Comparison of ENCODE assay signal across 9 mouse cellular contexts in the genomic region with DNA sequence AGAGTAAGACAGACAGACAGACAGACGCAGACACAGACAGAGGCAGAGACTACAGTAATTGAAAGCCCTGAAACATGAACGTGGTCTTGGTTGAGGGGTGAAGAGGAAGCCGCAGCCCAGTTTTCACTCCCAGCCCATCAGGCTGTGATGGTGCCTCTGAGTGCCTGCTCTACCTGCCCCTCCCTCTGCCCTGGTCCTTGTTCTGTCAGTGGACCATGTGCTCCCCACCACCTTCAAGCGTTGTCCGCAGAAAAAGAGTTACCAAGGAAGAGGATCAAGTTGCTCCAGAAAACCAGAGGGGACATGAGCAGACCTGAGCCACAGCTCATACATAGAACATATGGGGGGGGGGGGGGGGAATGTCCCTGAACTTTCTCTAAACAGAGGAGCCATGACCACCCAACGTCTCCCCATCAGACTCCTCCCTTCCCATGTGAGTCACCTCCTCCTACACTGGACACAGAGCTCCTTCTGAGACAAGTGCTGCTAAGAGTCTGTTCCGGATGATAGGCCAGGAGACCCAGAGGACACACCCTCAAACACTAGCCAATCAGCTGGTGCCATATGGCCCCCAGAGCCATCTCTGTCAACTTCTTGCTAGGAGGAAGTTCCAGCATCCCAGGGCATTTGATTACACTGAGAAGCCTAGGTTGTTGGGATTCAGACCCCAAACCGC. TPM values are rescaled to one million over a fixed set of nuclear protein-coding genes. Genes with fewer than 3 reads are reported as not detected.
DNase-seq lines count a peak whose midpoint lies in the region; ATAC-seq and TF ChIP-seq lines count a peak whose summit lies in the region.
"Had no signal": no experiment of that assay in that cellular context is flagged by ENCODE, and none has a peak within 500 bp of the region (broad histone marks: within the 10 kb centered on the region; RNA-seq: fewer than 3 reads in every experiment).

No protein-coding gene starts in this region.

- no peak overlapping the region for H3K9ac ChIP-seq in lung, postnatal 0 days (replicated peaks; ENCODE audit: low read depth)
- no peak overlapping the region for H3K9ac ChIP-seq in limb, embryonic 13.5 days
- H3K9ac ChIP-seq in stomach, embryonic 15.5 days: no peak overlapping the region

- no peaks in the 10 kb centered on the region for H3K4me1 ChIP-seq in lung, postnatal 0 days (ENCODE audit: insufficient read depth, low read depth, low read length)
- H3K4me1 ChIP-seq in limb, embryonic 13.5 days: peaks cover 5% of the 10 kb centered on the region; the same call in 1 of the 2 replicates
- H3K4me1 ChIP-seq in stomach, embryonic 15.5 days: no peaks in the 10 kb centered on the region

- peak; percentile 44 for DNase-seq in embryo, embryonic 10 days (ENCODE audit: low spot score)
- no peak for DNase-seq in embryo, embryonic 9.5 days (ENCODE audit: extremely low spot score)
- DNase-seq in lung, postnatal 0 days (ENCODE audit: low spot score): peak; percentile 12
- no peak for DNase-seq in lung, postnatal 36 days
- DNase-seq in cerebellum, postnatal 10 days: no peak
- no peak for DNase-seq in right cerebral cortex, adult 2 months (ENCODE audit: low spot score in 2 of 2)

- H3K36me3 ChIP-seq in lung, postnatal 0 days (ENCODE audit: insufficient read depth, low read length): no peaks in the 10 kb centered on the region
- no peaks in the 10 kb centered on the region for H3K36me3 ChIP-seq in limb, embryonic 13.5 days
- no peaks in the 10 kb centered on the region for H3K36me3 ChIP-seq in stomach, embryonic 15.5 days

- no peak for TF ChIP-seq CTCF in lung, postnatal 0 days (IDR thresholded peaks at IDR 0.05)

- no peaks in the 10 kb centered on the region for H3K27me3 ChIP-seq in lung, postnatal 0 days (replicated peaks; ENCODE audit: insufficient read depth, low read length)
- H3K27me3 ChIP-seq in limb, embryonic 13.5 days: no peaks in the 10 kb centered on the region
- H3K27me3 ChIP-seq in stomach, embryonic 15.5 days (replicated peaks): no peaks in the 10 kb centered on the region

- no peak overlapping the region for H3K4me2 ChIP-seq in lung, postnatal 0 days (replicated peaks; ENCODE audit: low read depth, low read length)
- no peak overlapping the region for H3K4me2 ChIP-seq in limb, embryonic 13.5 days (replicated peaks)
- no peak overlapping the region for H3K4me2 ChIP-seq in stomach, embryonic 15.5 days

- ATAC-seq in lung, postnatal 0 days: peak; percentile 62
- peak; percentile 45; the same call in 1 of the 2 replicates for ATAC-seq in limb, embryonic 13.5 days (ENCODE audit: low FRiP score, low read depth)
- peak; percentile 90; the same call in 1 of the 2 replicates for ATAC-seq in stomach, embryonic 15.5 days (ENCODE audit: insufficient read depth, low FRiP score, low read depth)

- H3K9me3 ChIP-seq in lung, postnatal 0 days (ENCODE audit: low read length): no peaks in the 10 kb centered on the region
- no peaks in the 10 kb centered on the region for H3K9me3 ChIP-seq in limb, embryonic 13.5 days
- H3K9me3 ChIP-seq in stomach, embryonic 15.5 days: no peaks in the 10 kb centered on the region

- 53% methylated on average over 8 of the region's 8 CpGs for WGBS in lung, postnatal 0 days
- 75% methylated on average over 8 of the region's 8 CpGs for WGBS in limb, embryonic 13.5 days
- 62% methylated on average over 8 of the region's 8 CpGs for WGBS in stomach, embryonic 15.5 days

- TF ChIP-seq EP300 in lung, postnatal 0 days (IDR thresholded peaks at IDR 0.05): no peak

- no peak overlapping the region for H3K4me3 ChIP-seq in lung, postnatal 0 days (ENCODE audit: low read depth, low read length)
- no peak overlapping the region for H3K4me3 ChIP-seq in limb, embryonic 13.5 days
- H3K4me3 ChIP-seq in stomach, embryonic 15.5 days (replicated peaks): no peak overlapping the region
- H3K4me3 ChIP-seq: left cerebral cortex, adult 2 months had no signal

- H3K27ac ChIP-seq in lung, postnatal 0 days (ENCODE audit: low read length): no peak overlapping the region
- no peak overlapping the region for H3K27ac ChIP-seq in limb, embryonic 13.5 days
- H3K27ac ChIP-seq in stomach, embryonic 15.5 days: no peak overlapping the region
- H3K27ac ChIP-seq: left cerebral cortex, adult 2 months had no signal

RNA-seq across cellular contexts. Expression of a gene that starts 9.3 kb away (rescaled TPM):
- polyA plus RNA-seq in lung, postnatal 0 days (2015; fragmentation: Nextera tagmentation; extraction: Ambion mirVana): 13.3 and 13.8 TPM in 2 replicates
- 19.5 and 23.9 TPM in 2 replicates for polyA plus RNA-seq in limb, embryonic 13.5 days (2015; fragmentation: Nextera tagmentation; extraction: Ambion mirVana)
- 13.5 and 34.6 TPM in 2 replicates for polyA plus RNA-seq in stomach, embryonic 15.5 days (2015; fragmentation: Nextera tagmentation; extraction: Ambion mirVana)

RNA-seq across cellular contexts. Expression of a gene that starts 17.0 kb away (rescaled TPM):
- not detected in 2 replicates for polyA plus RNA-seq in lung, postnatal 0 days (2015; fragmentation: Nextera tagmentation; extraction: Ambion mirVana)
- polyA plus RNA-seq in limb, embryonic 13.5 days (2015; fragmentation: Nextera tagmentation; extraction: Ambion mirVana): not detected in 2 replicates
- polyA plus RNA-seq in stomach, embryonic 15.5 days (2015; fragmentation: Nextera tagmentation; extraction: Ambion mirVana): not detected in 2 replicates

RNA-seq across cellular contexts. Expression of a gene that starts 17.2 kb away (rescaled TPM):
- not detected in 2 replicates for polyA plus RNA-seq in lung, postnatal 0 days (2015; fragmentation: Nextera tagmentation; extraction: Ambion mirVana)
- polyA plus RNA-seq in limb, embryonic 13.5 days (2015; fragmentation: Nextera tagmentation; extraction: Ambion mirVana): not detected in 2 replicates
- not detected in 2 replicates for polyA plus RNA-seq in stomach, embryonic 15.5 days (2015; fragmentation: Nextera tagmentation; extraction: Ambion mirVana)

RNA-seq across cellular contexts. Expression of a gene that starts 31.5 kb away (rescaled TPM):
- 2,947 and 3,302 TPM in 2 replicates for polyA plus RNA-seq in lung, postnatal 0 days (2015; fragmentation: Nextera tagmentation; extraction: Ambion mirVana)
- 2,528 and 2,568 TPM in 2 replicates for polyA plus RNA-seq in limb, embryonic 13.5 days (2015; fragmentation: Nextera tagmentation; extraction: Ambion mirVana)
- polyA plus RNA-seq in stomach, embryonic 15.5 days (2015; fragmentation: Nextera tagmentation; extraction: Ambion mirVana): 2,480 and 2,486 TPM in 2 replicates

RNA-seq across cellular contexts. Expression of a gene that starts 44.5 kb away (rescaled TPM):
- polyA plus RNA-seq in lung, postnatal 0 days (2015; fragmentation: Nextera tagmentation; extraction: Ambion mirVana): 3.2 and 4.3 TPM in 2 replicates
- 0.45 and 0.86 TPM in 2 replicates for polyA plus RNA-seq in limb, embryonic 13.5 days (2015; fragmentation: Nextera tagmentation; extraction: Ambion mirVana)
- polyA plus RNA-seq in stomach, embryonic 15.5 days (2015; fragmentation: Nextera tagmentation; extraction: Ambion mirVana): 1.1 and 1.5 TPM in 2 replicates

Comparison
In these comparisons a context has a peak if more than half of its experiments do, and no peak if none do; other contexts are left out.
1. DNase-seq: peak in embryo, embryonic 10 days (single experiment) and lung, postnatal 0 days (single experiment); none in embryo, embryonic 9.5 days (single experiment), lung, postnatal 36 days (single experiment), cerebellum, postnatal 10 days (0 of 2) and right cerebral cortex, adult 2 months (0 of 2).
2. Peak in every context shown above with its lines, with median percentiles within 50 percentile points of each other: ATAC-seq.